Mouse (Mus musculus) v-Abl transformed pro-B cells (cell line): ENCODE results near the gene Eef1g.

Experiments
- in situ Hi-C, 2 experiments: fragments of 400-800 bp; cut with MboI; formaldehyde crosslinking; loops; one replicate each; pipeline ENCODE4 v1.15.1; 2025; ENCODE audit not compliant: unreplicated experiment in 2 of 2

Eef1g gene

GRCm38 (mm10) chr19:8981450-8982168 lies 14.8 kb downstream of the Eef1g start:
- in situ Hi-C loops = loop anchor here in 1 of 2 experiments (25.0 kb wide), 1 partner anchor 419 kb away; no protein-coding TSS in a partner anchor

DNA sequence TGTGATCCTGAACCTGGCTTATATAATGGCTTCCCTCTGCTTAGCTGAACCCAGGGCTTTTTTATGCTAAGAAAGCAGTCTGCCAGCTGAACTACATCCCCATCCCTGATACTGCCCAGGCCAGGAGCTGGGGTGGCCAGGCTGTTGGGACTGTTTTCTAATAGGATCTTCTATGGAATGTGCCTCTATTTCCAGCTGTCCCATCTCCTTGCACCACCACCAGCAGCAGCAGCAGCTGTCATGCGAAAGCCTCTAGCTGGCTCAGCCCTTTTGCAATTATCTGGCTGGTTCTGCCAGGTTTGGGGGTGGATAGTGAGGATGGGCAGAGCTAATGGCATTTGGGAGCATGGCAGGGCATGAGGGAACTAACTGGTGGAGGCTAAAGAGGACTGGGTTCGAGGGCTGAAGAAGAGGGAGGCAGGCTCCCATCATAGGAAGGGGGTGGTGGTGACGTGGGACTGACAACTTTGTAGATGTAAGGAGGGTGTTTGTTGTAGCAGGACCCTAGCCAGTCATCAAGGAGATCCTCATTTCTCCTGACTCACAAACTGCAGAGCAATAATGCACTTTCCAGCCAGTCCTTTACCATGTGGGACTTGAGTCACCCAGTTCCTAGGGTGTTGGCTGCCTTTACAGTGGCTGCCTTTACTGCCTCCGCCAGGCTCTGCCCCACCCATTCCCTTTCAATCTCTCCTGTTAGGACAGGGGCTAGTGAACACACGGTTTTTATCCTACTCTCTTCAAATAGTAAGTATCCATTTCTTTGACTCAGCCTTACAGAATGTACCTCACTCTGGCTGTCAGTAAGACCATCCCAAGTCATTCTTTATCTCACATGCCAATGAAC lies 15.7 kb downstream of the Eef1g start:
- in situ Hi-C loops = loop anchor here in 1 of 2 experiments (25.0 kb wide), 1 partner anchor 420 kb away; no protein-coding TSS in a partner anchor

- in situ Hi-C loops = loop anchor here in 1 of 2 experiments (25.0 kb wide), 1 partner anchor 421 kb away; no protein-coding TSS in a partner anchor
Observed at GRCm38 (mm10) chr19:8983150-8983650, 16.4 kb downstream of the Eef1g start.

DNA sequence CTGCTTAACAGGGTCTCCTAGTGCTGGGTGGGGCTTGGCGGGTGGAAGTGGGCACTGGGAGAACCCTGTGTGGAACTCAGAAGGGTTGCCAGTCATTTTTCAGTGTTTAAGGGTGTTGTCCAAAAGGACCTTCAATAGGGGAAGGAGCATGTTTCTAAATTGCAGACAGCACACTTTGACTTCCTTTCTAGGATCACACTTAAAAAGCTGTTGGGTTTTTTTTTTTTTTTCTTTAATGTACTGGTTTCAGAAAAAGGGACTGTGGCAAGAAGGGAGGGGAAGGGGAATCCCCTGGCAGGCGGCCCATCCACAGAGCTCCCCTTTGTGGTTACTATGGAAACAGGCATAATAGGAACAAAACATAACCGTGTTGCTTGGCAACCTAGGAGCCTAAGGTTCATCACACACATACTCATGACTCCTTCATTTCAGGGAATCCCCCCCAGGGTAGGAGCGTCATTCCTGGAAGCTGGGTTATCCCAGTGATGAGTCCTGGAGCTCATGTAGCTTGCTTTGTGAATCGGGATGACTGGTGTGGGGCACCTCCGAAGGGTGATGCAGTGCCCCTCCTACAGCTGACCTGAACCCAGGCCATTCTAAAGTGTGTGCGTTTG lies 17.5 kb downstream of the Eef1g start:
- in situ Hi-C loops = loop anchor here in 1 of 2 experiments (25.0 kb wide), 1 partner anchor 422 kb away; no protein-coding TSS in a partner anchor

DNA sequence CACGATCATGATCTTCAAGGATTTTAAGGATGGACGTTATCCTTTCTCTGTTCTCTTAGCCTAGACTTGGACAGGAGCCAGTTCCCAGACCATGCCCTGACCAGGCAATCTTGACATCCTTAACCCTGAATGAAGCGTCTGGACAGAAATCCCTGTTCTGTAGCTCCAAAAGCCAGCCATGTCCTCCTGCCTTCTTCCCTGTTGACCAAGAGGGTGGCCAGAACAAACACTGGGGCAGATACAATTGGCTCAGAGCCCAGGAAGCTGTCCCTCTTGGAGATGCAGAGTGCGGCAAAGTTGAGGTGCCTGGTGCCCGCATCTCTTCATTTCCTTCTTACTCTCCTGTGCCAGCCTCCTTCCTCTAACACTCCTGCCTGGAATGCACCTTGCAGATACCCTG lies 19.1 kb downstream of the Eef1g start:
- in situ Hi-C loops = loop anchor here in 1 of 2 experiments (25.0 kb wide), 1 partner anchor 424 kb away; no protein-coding TSS in a partner anchor

DNA sequence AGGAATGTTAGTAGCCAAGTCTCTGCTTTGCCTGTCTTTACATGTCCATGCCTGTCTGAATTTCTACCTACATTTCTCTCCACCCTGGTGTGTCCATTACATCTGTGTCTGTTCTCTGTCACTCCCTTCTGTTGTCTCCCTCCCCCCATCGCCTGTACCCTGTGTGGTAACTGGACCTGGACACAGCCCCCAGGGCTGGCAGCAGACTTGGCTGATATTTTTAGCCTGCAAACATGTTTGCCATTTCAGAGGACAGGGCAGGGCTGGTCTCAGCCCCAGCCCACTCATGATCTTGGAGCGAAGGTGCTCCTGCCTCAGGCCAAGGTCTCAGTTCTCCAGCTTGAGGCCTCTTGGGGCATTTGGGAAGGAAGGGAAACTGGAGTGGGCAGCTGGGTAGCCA lies 21.0 kb downstream of the Eef1g start:
- in situ Hi-C loops = loop anchor here in 1 of 2 experiments (25.0 kb wide), 1 partner anchor 426 kb away; no protein-coding TSS in a partner anchor

- in situ Hi-C loops = loop anchor here in 1 of 2 experiments (25.0 kb wide), 1 partner anchor 426 kb away; no protein-coding TSS in a partner anchor
Observed at GRCm38 (mm10) chr19:8988346-8989065, 21.7 kb downstream of the Eef1g start.

GRCm38 (mm10) chr19:8989066-8989566 lies 22.3 kb downstream of the Eef1g start, which contains the start of gene Ahnak:
Gene Ahnak (plus strand): TSS chr19:8989284.
- in situ Hi-C loops = loop anchor here in 1 of 2 experiments (25.0 kb wide), 1 partner anchor 427 kb away; no protein-coding TSS in a partner anchor

GRCm38 (mm10) chr19:8989567-8990431 lies 23.0 kb downstream of the Eef1g start:
- in situ Hi-C loops = loop anchor here (5.0 to 25.0 kb wide), 2 partner anchors 88 to 427 kb away; no protein-coding TSS in a partner anchor

GRCm38 (mm10) chr19:8990432-8991102 lies 23.7 kb downstream of the Eef1g start:
- in situ Hi-C loops = loop anchor here (5.0 to 25.0 kb wide), 2 partner anchors 87 to 428 kb away; no protein-coding TSS in a partner anchor

DNA sequence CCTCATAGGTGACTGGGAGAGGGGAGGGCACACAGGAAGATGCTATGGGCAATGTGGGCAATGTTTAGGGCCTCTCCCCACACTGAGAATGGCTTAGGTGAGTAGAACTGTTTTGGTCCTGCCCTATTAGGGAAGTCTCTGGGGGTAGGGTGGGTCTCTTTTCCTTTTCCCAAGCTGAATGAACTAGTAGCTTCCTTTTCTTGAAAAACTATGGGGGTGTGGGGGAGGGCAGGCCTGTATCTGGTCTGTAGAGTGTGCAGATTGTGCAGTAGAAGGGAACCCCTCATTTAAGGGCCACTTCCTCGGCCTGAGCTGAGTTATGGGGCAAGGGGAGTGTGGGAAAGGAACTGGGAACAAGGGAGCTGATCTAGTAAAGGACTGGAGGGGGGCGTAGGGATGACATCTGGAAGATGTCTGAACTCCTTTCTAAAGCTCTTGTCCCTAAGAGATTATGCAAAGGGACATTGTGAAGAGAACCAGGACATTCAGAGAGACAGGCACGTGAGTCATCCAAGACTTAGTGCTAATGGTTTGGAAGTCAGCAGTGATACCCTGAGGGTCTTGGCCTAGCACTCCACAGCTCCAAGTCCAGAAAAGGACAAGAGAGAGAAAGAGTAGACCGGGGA lies 24.5 kb downstream of the Eef1g start:
- in situ Hi-C loops = loop anchor here (5.0 to 25.0 kb wide), 2 partner anchors 86 to 429 kb away; no protein-coding TSS in a partner anchor

DNA sequence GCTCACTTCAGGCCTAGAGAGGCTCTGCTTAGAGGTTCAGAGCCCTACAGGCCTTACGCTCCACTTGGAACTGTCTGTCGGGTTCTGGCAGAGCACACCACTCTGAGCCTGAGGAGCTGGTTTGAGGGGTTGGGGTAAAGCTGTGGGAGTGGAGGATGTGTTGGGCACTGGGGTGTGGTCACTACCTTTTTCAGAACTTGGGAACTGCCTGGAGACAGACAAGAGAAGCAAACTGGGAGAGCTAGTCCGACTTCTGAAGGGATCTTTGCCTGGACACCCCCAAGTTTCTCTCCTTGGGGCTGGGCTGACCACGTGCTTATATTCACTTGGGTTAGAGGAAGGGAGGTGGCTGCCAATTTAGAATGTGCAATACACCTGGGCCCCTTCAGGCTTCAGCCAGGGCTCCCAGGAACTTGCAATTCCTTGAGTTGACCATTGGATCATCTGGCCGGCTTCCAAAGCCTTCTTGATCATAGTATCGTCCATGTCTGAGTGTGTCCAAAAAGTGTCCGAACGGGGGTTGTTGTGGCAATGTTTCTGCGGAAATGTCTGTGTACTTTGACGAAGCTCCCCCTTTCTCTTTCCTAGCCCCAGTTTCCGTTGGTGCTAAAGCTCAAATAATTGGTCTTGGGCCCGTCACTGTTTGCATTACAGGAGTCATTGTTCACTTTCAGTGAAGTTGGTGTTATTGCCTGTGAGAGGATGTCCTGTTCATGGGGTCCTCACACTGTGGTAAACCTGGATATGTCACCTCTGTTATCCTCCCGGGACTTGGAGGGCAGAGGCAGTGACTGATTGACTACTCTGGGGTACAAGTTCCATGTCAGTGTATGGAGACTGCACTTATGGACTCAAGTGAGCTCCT lies 25.3 kb downstream of the Eef1g start:
- in situ Hi-C loops = loop anchor here (5.0 to 25.0 kb wide), 2 partner anchors 85 to 430 kb away; no protein-coding TSS in a partner anchor

DNA sequence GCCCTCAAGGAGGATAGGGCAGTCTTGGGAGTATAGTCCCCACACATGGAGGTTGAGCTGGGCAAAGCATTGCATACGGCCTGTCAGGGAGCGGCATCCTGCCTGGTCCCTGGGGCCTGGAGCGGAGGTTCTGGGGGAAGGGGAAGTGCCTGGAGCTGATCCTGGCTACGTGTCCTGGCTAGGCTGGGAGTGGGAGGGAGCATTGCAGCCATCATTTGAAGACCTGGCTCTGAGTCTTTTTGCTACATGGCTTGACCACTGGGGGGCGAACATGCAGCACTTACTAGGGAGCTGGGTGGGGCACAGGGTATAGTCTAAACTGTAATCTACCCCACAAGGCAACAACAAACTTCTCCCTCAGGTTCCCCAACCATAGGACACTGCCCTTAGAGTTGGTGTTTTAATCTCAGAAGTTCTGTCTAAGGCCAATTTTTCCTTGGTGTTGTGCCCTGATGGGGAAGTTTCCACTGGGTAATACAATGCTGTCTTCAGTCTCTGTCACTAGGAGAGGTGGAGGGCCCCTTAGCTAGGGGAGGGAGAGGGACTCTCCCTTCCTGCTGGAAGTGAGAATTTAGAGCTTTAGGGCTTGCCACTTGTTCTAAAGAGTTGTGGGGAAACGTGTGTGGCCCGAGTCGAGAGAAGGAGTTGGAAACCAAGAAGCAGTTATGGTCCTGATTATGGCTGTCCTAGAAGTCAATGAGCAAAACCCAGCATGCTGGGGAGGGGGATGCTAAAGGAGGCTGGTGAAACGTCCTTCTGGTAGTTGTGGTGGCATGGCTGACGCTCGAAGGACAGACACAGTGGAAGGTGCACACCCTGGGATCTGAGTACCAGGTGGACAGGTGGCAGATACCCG lies 26.2 kb downstream of the Eef1g start:
- in situ Hi-C loops = loop anchor here (5.0 to 25.0 kb wide), 2 partner anchors 84 to 431 kb away; no protein-coding TSS in a partner anchor

DNA sequence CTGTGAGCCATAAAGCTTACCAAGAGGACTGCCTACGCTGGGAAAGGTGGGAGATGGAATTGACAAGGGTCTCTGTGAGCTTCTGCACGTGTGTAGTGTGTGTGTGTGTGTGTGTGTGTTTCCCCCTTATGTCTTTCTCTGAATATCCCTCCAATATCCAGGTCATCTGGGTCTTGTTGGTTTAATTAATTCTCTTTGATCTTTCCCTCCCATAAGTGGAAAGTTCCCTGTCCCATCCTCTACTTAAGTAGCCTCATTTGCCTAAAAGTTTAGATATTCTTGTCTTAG lies 26.7 kb downstream of the Eef1g start:
- in situ Hi-C loops = loop anchor here (5.0 to 25.0 kb wide), 2 partner anchors 84 to 431 kb away; no protein-coding TSS in a partner anchor
